Mouse (Mus musculus) forebrain, embryonic 10.5 days (tissue): Measurements from ENCODE around the gene Asic2. TPM values are rescaled to one million over a fixed set of nuclear protein-coding genes. Genes with fewer than 3 reads are reported as not detected.
"Not testable (repeated sequence)": the region's sequence is repeated elsewhere in the genome, so short reads cannot be mapped to it uniquely, and the experiment has no call there.

ENCODE experiments used
- DNase-seq: peaks from one replicate; pipeline ENCODE4 v3.0.0-alpha.2; 2017; ENCODE audit warnings: low spot score; ENCODE audit errors: extremely low spot score
- H3K27ac ChIP-seq: fragments of 300-500 bp; sonication (generic); 2 replicates; pipeline ENCODE4 v1.5.1; 2016; ENCODE audit warnings: mild to moderate bottlenecking
- H3K27me3 ChIP-seq: fragments of 300-500 bp; sonication (generic); 2 replicates; pipeline ENCODE4 v1.6.1; 2016; ENCODE audit warnings: mild to moderate bottlenecking; ENCODE audit not compliant: poor library complexity, severe bottlenecking
- H3K36me3 ChIP-seq: fragments of 300-500 bp; sonication (generic); replicated peaks from 2 replicates; pipeline ENCODE4 v1.6.1; 2016; ENCODE audit warnings: mild to moderate bottlenecking, moderate library complexity
- H3K4me1 ChIP-seq: fragments of 300-500 bp; sonication (generic); 2 replicates; pipeline ENCODE4 v1.6.1; 2016
- H3K4me3 ChIP-seq: fragments of 300-500 bp; sonication (generic); 2 replicates; pipeline ENCODE4 v1.5.1; 2016; ENCODE audit warnings: mild to moderate bottlenecking, moderate library complexity
- H3K9me3 ChIP-seq: fragments of 300-500 bp; sonication (generic); 2 replicates; pipeline ENCODE4 v1.6.1; 2016; ENCODE audit warnings: mild to moderate bottlenecking, moderate library complexity
- WGBS: fragments of 180-500 bp; shearing (Covaris S2); methylation state at CpG from one replicate; pipeline ENCODE4 v1.1.7; 2016; 5-methylcytosine and 5-hydroxymethylcytosine counted together
- polyA plus RNA-seq: library from polyadenylated mRNA; unstranded; fragments of >200 nt; fragmentation: Nextera tagmentation; extraction: Ambion mirVana; gene quantifications from 2 replicates; pipeline ENCODE4 v1.2.1, GENCODE M21; 2016

Asic2 gene
- polyA plus RNA-seq, 1 experiment from 2014 or later, result 0.51 TPM

GRCm38 (mm10) chr11:81261259-81261658, 707.0 kb downstream of the Asic2 start:
- no peaks in the 10 kb centered on the region for H3K27me3 ChIP-seq
- no peaks in the 10 kb centered on the region for H3K36me3 ChIP-seq
- no peak overlapping the region for H3K27ac ChIP-seq
- H3K4me1 ChIP-seq, result no peaks in the 10 kb centered on the region
- no peak for DNase-seq
- no peak overlapping the region for H3K4me3 ChIP-seq
- 82% methylated on average over 3 of the region's 3 CpGs for WGBS
- H3K9me3 ChIP-seq, result peaks cover 3% of the 10 kb centered on the region; the same call in 1 of the 2 replicates

- not testable (repeated sequence) for H3K9me3 ChIP-seq, H3K27me3 ChIP-seq, H3K4me3 ChIP-seq, DNase-seq, H3K36me3 ChIP-seq, H3K27ac ChIP-seq, H3K4me1 ChIP-seq
- WGBS, result 97% methylated on average over 18 of the region's 18 CpGs
Observed at GRCm38 (mm10) chr11:81241183-81241582, 727.1 kb downstream of the Asic2 start.

- no peak overlapping the region for H3K4me3 ChIP-seq
- H3K27me3 ChIP-seq, result no peaks in the 10 kb centered on the region
- H3K27ac ChIP-seq, result no peak overlapping the region
- DNase-seq, result peak; percentile 20
- WGBS, result 70% methylated on average over 13 of the region's 13 CpGs
- H3K36me3 ChIP-seq, result no peaks in the 10 kb centered on the region
- no peaks in the 10 kb centered on the region for H3K4me1 ChIP-seq
- no peaks in the 10 kb centered on the region for H3K9me3 ChIP-seq
Observed at GRCm38 (mm10) chr11:81239966-81240681, 728.1 kb downstream of the Asic2 start.

- 67% methylated on average over 2 of the region's 2 CpGs for WGBS
- H3K4me1 ChIP-seq, result no peaks in the 10 kb centered on the region
- no peaks in the 10 kb centered on the region for H3K36me3 ChIP-seq
- H3K9me3 ChIP-seq, result no peaks in the 10 kb centered on the region
- no peak for DNase-seq
- H3K27me3 ChIP-seq, result no peaks in the 10 kb centered on the region
- no peak overlapping the region for H3K4me3 ChIP-seq
- no peak overlapping the region for H3K27ac ChIP-seq
Observed at GRCm38 (mm10) chr11:81239091-81239490, 729.2 kb downstream of the Asic2 start.

GRCm38 (mm10) chr11:81236070-81236469, 732.2 kb downstream of the Asic2 start:
- 91% methylated on average over 2 of the region's 2 CpGs for WGBS

GRCm38 (mm10) chr11:81223361-81223760, 744.9 kb downstream of the Asic2 start:
- Histone ChIP-seq H3K4me1 (no peaks in the 10 kb centered on the region; the same call in 1 of the 2 replicates), H3K9me3 (no peaks in the 10 kb centered on the region), H3K4me3 (no peak overlapping the region), H3K36me3 (no peaks in the 10 kb centered on the region), H3K27ac (no peak overlapping the region), H3K27me3 (no peaks in the 10 kb centered on the region)
- WGBS, result 92% methylated on average over 9 of the region's 9 CpGs
- DNase-seq, result no peak

More at GRCm38 (mm10) chr11:81236070-81236469, 732.2 kb downstream of the Asic2 start:
- Histone ChIP-seq H3K27ac (no peak overlapping the region), H3K27me3 (no peaks in the 10 kb centered on the region), H3K36me3 (no peaks in the 10 kb centered on the region), H3K4me1 (no peaks in the 10 kb centered on the region), H3K4me3 (no peak overlapping the region), H3K9me3 (no peaks in the 10 kb centered on the region)
- DNase-seq, result no peak

GRCm38 (mm10) chr11:81220786-81221185, 747.5 kb downstream of the Asic2 start:
- no peaks in the 10 kb centered on the region for H3K36me3 ChIP-seq
- H3K27me3 ChIP-seq, result no peaks in the 10 kb centered on the region
- no peak for DNase-seq
- H3K27ac ChIP-seq, result no peak overlapping the region
- WGBS, result 92% methylated on average over 4 of the region's 4 CpGs
- no peaks in the 10 kb centered on the region; the same call in 1 of the 2 replicates for H3K4me1 ChIP-seq
- no peaks in the 10 kb centered on the region for H3K9me3 ChIP-seq
- H3K4me3 ChIP-seq, result no peak overlapping the region

GRCm38 (mm10) chr11:81205471-81205870, 762.8 kb downstream of the Asic2 start:
- Histone ChIP-seq H3K27ac (no peak overlapping the region), H3K36me3 (no peaks in the 10 kb centered on the region), H3K4me3 (no peak overlapping the region), H3K27me3 (no peaks in the 10 kb centered on the region), H3K4me1 (0 out of 2 replicates have a peak, but pooled peaks cover 4% of the 10 kb centered on the region), H3K9me3 (no peaks in the 10 kb centered on the region)
- WGBS, result 74% methylated on average over 4 of the region's 4 CpGs
- DNase-seq, result no peak

- Histone ChIP-seq H3K4me1 (0 out of 2 replicates have a peak, but pooled peaks cover 1% of the 10 kb centered on the region), H3K36me3 (no peaks in the 10 kb centered on the region), H3K9me3 (no peaks in the 10 kb centered on the region), H3K4me3 (no peak overlapping the region), H3K27ac (no peak overlapping the region), H3K27me3 (no peaks in the 10 kb centered on the region)
- 93% methylated on average over 5 of the region's 5 CpGs for WGBS
- no peak for DNase-seq
Observed at GRCm38 (mm10) chr11:81202578-81202977, 765.7 kb downstream of the Asic2 start.

GRCm38 (mm10) chr11:81193856-81194255, 774.4 kb downstream of the Asic2 start:
- H3K36me3 ChIP-seq, result no peaks in the 10 kb centered on the region
- no peak overlapping the region for H3K27ac ChIP-seq
- H3K4me3 ChIP-seq, result no peak overlapping the region
- H3K4me1 ChIP-seq, result no peaks in the 10 kb centered on the region
- no peaks in the 10 kb centered on the region for H3K27me3 ChIP-seq
- H3K9me3 ChIP-seq, result no peaks in the 10 kb centered on the region
- WGBS, result 61% methylated on average over 4 of the region's 4 CpGs
- DNase-seq, result no peak

- Histone ChIP-seq H3K4me3 (no peak overlapping the region), H3K27ac (no peak overlapping the region), H3K36me3 (no peaks in the 10 kb centered on the region), H3K27me3 (no peaks in the 10 kb centered on the region), H3K9me3 (no peaks in the 10 kb centered on the region), H3K4me1 (no peaks in the 10 kb centered on the region)
- WGBS, result 86% methylated on average over 4 of the region's 4 CpGs
- no peak for DNase-seq
Observed at GRCm38 (mm10) chr11:81192155-81192554, 776.1 kb downstream of the Asic2 start.

- WGBS, result 93% methylated on average over 6 of the region's 6 CpGs
- Histone ChIP-seq H3K27ac (no peak overlapping the region), H3K9me3 (no peaks in the 10 kb centered on the region), H3K4me3 (no peak overlapping the region), H3K4me1 (no peaks in the 10 kb centered on the region), H3K36me3 (no peaks in the 10 kb centered on the region), H3K27me3 (no peaks in the 10 kb centered on the region)
- DNase-seq, result no peak
Observed at GRCm38 (mm10) chr11:81189103-81189502, 779.2 kb downstream of the Asic2 start.

GRCm38 (mm10) chr11:81187851-81188250, 780.4 kb downstream of the Asic2 start:
- 89% methylated on average over 3 of the region's 3 CpGs for WGBS
- Histone ChIP-seq H3K9me3 (no peaks in the 10 kb centered on the region), H3K36me3 (no peaks in the 10 kb centered on the region), H3K27me3 (no peaks in the 10 kb centered on the region), H3K27ac (no peak overlapping the region), H3K4me1 (no peaks in the 10 kb centered on the region), H3K4me3 (no peak overlapping the region)
- DNase-seq, result no peak
